Mouse (Mus musculus): ENCODE results near the gene Dnajc28.

The Dnajc28 gene

GRCm38 (mm10) chr16:91632439-91632838 lies 13.6 kb upstream of the Dnajc28 start:
- peak in 1 of 2 experiments; percentile 54 for DNase-seq

GRCm38 (mm10) chr16:91630584-91630983 lies 11.8 kb upstream of the Dnajc28 start:
- DNase-seq: no peak

GRCm38 (mm10) chr16:91629749-91630148 lies 10.9 kb upstream of the Dnajc28 start:
- no peak for DNase-seq

GRCm38 (mm10) chr16:91628673-91629072 lies 9.8 kb upstream of the Dnajc28 start:
- DNase-seq: no peak

GRCm38 (mm10) chr16:91627831-91628230 lies 9.0 kb upstream of the Dnajc28 start:
- DNase-seq: no peak

GRCm38 (mm10) chr16:91623074-91623473 lies 4.2 kb upstream of the Dnajc28 start:
- no peak for DNase-seq

- no peak for DNase-seq
Observed at GRCm38 (mm10) chr16:91620991-91621390, 2.2 kb upstream of the Dnajc28 start.

GRCm38 (mm10) chr16:91620185-91620584 lies 1.4 kb upstream of the Dnajc28 start:
- DNase-seq: no peak

GRCm38 (mm10) chr16:91614552-91614951 lies 4.3 kb downstream of the Dnajc28 start:
- DNase-seq: peak; percentile 52 to 56

GRCm38 (mm10) chr16:91612525-91612924 lies 6.3 kb downstream of the Dnajc28 start:
- no peak for DNase-seq

- no peak for DNase-seq
Observed at GRCm38 (mm10) chr16:91611248-91611647, 7.6 kb downstream of the Dnajc28 start.

GRCm38 (mm10) chr16:91609501-91610245 lies 9.2 kb downstream of the Dnajc28 start:
- peak; percentile 50 to 63 for DNase-seq

- DNase-seq: no peak
Observed at GRCm38 (mm10) chr16:91606958-91607357, 11.9 kb downstream of the Dnajc28 start.

- DNase-seq: no peak
Observed at GRCm38 (mm10) chr16:91605156-91605555, 13.7 kb downstream of the Dnajc28 start.

GRCm38 (mm10) chr16:91601693-91602092 lies 17.1 kb downstream of the Dnajc28 start:
- no peak for DNase-seq

- no peak for DNase-seq
Observed at GRCm38 (mm10) chr16:91601081-91601480, 17.7 kb downstream of the Dnajc28 start.

GRCm38 (mm10) chr16:91599242-91599641 lies 19.6 kb downstream of the Dnajc28 start:
- no peak for DNase-seq

GRCm38 (mm10) chr16:91597672-91598010 lies 21.2 kb downstream of the Dnajc28 start, which contains the start of gene Tmem50b:
Tmem50b (minus strand) TSS chr16:91597800.
- peak; percentile 100 for DNase-seq

GRCm38 (mm10) chr16:91596779-91597671 lies 21.8 kb downstream of the Dnajc28 start:
- DNase-seq: peak in 1 of 2 experiments; percentile 55

GRCm38 (mm10) chr16:91596397-91596778 lies 22.4 kb downstream of the Dnajc28 start:
- DNase-seq: no peak

GRCm38 (mm10) chr16:91595076-91595475 lies 23.8 kb downstream of the Dnajc28 start:
- DNase-seq: peak; percentile 92 to 95

- no peak for DNase-seq
Observed at GRCm38 (mm10) chr16:91593262-91593661, 25.6 kb downstream of the Dnajc28 start.

GRCm38 (mm10) chr16:91592162-91592561 lies 26.7 kb downstream of the Dnajc28 start:
- no peak for DNase-seq

GRCm38 (mm10) chr16:91588703-91589102 lies 30.1 kb downstream of the Dnajc28 start:
- no peak for DNase-seq
